Mouse (Mus musculus) spleen, adult 12 weeks (tissue): Measurements from ENCODE around the gene Zbtb20.

Experiments
- DNase-seq: peaks from one replicate; pipeline ENCODE4 v3.0.0; 2022; ENCODE audit warnings: low spot score

The Zbtb20 gene

GRCm38 (mm10) chr16:43608066-43608465 lies 732.4 kb downstream of the Zbtb20 start:
- DNase-seq, result no peak

GRCm38 (mm10) chr16:43610375-43610774 lies 734.7 kb downstream of the Zbtb20 start:
- no peak for DNase-seq

- no peak for DNase-seq
These were observed 740.7 kb downstream of the Zbtb20 start for GRCm38 (mm10) chr16:43616348-43616747.

GRCm38 (mm10) chr16:43617346-43617745 lies 741.7 kb downstream of the Zbtb20 start:
- DNase-seq, result no peak

GRCm38 (mm10) chr16:43618286-43618685 lies 742.6 kb downstream of the Zbtb20 start:
- DNase-seq, result no peak

- no peak for DNase-seq
These were observed 743.6 kb downstream of the Zbtb20 start for GRCm38 (mm10) chr16:43619277-43619676.

- DNase-seq, result no peak
These were observed 744.7 kb downstream of the Zbtb20 start for GRCm38 (mm10) chr16:43620359-43620758.

- DNase-seq, result no peak
These were observed 747.8 kb downstream of the Zbtb20 start for GRCm38 (mm10) chr16:43623315-43624000.

GRCm38 (mm10) chr16:43624876-43625275 lies 749.2 kb downstream of the Zbtb20 start:
- DNase-seq, result no peak

GRCm38 (mm10) chr16:43625289-43625688 lies 749.6 kb downstream of the Zbtb20 start:
- no peak for DNase-seq

- no peak for DNase-seq
These were observed 750.3 kb downstream of the Zbtb20 start for GRCm38 (mm10) chr16:43625956-43626355.

- DNase-seq, result no peak
These were observed 753.0 kb downstream of the Zbtb20 start for GRCm38 (mm10) chr16:43628662-43629061.

- no peak for DNase-seq
These were observed 756.1 kb downstream of the Zbtb20 start for GRCm38 (mm10) chr16:43631758-43632157.

- DNase-seq, result no peak
These were observed 758.4 kb downstream of the Zbtb20 start for GRCm38 (mm10) chr16:43634037-43634436.

GRCm38 (mm10) chr16:43637241-43637640 lies 761.6 kb downstream of the Zbtb20 start:
- no peak for DNase-seq

GRCm38 (mm10) chr16:43638406-43639049 lies 762.8 kb downstream of the Zbtb20 start:
- DNase-seq, result no peak

GRCm38 (mm10) chr16:43641230-43641629 lies 765.5 kb downstream of the Zbtb20 start:
- no peak for DNase-seq

GRCm38 (mm10) chr16:43645879-43646278 lies 770.2 kb downstream of the Zbtb20 start:
- DNase-seq, result no peak

- DNase-seq, result no peak
These were observed 771.3 kb downstream of the Zbtb20 start for GRCm38 (mm10) chr16:43646943-43647342.

GRCm38 (mm10) chr16:43647641-43648040 lies 772.0 kb downstream of the Zbtb20 start:
- DNase-seq, result no peak

- no peak for DNase-seq
These were observed 774.8 kb downstream of the Zbtb20 start for GRCm38 (mm10) chr16:43650355-43651080.

- DNase-seq, result no peak
These were observed 777.6 kb downstream of the Zbtb20 start for GRCm38 (mm10) chr16:43653288-43653687.

GRCm38 (mm10) chr16:43654269-43654668 lies 778.6 kb downstream of the Zbtb20 start:
- DNase-seq, result no peak
